Mouse (Mus musculus): ENCODE data around the gene Prss8. TPM values are rescaled to one million over a fixed set of nuclear protein-coding genes. Genes with fewer than 3 reads are reported as not detected.

Prss8 gene
- total and polyA plus RNA-seq, 3 experiments = 0.05 TPM; not detected in 2

GRCm38 (mm10) chr7:127935748-127936159, 5.8 kb upstream of the Prss8 start:
- TF ChIP-seq CTCF (IDR thresholded peaks at IDR 0.05; ENCODE audit: low read depth, low read length) (no peak), TAL1 (conservative IDR thresholded peaks at IDR 0.05; ENCODE audit: low read depth, low read length) (no peak), POLR2AphosphoS5 (IDR thresholded peaks at IDR 0.05; ENCODE audit: insufficient replicate concordance, low read depth, low read length) (no peak)
- Histone ChIP-seq H3K9me3 (replicated peaks) (no peaks in the 10 kb centered on the region), H3K36me3 (replicated peaks) (no peaks in the 10 kb centered on the region), H3K27me3 (ENCODE audit: insufficient read depth, low read length) (peaks cover 13% of the 10 kb centered on the region), H3K4me1 (ENCODE audit: insufficient read depth, low read depth, low read length) (peaks cover 34% of the 10 kb centered on the region), H3K4me3 (ENCODE audit: low read depth, low read length) (peak overlapping the region; percentile 88)
- ATAC-seq (ENCODE audit: extremely low read depth, insufficient number of reproducible peaks, low FRiP score, poor library complexity, severe bottlenecking) (no peak), DNase-seq (ENCODE audit: low spot score) (peak; percentile 53)

- H3K4me1 ChIP-seq (ENCODE audit: insufficient read depth, low read depth, low read length) = peaks cover 36% of the 10 kb centered on the region
These were observed 5.3 kb upstream of the Prss8 start for GRCm38 (mm10) chr7:127935028-127935722.

DNA sequence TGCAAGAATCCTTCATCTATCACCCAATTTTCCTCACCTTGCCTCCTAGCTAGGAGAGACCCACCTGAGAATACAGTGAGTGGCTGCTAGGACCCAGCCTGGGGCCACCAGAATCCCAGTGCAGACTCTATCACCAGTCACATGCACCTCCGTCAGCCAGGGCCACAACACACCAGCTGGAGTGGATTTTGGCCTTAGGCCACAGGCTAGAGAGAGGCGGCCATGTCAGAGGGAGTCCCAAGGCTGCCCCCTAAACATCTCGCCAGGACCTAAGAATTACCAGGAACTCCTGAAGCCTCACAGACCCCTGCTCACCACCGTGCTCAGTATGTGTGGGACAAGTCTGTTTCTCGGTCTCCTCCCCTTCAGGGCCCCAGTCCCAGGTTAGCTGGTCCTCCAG, 4.2 kb upstream of the Prss8 start:
- H3K9me3 ChIP-seq (replicated peaks) = no peaks in the 10 kb centered on the region
- no peak for TF ChIP-seq TAL1 (conservative IDR thresholded peaks at IDR 0.05; ENCODE audit: low read depth, low read length)
- TF ChIP-seq CTCF (IDR thresholded peaks at IDR 0.05; ENCODE audit: low read depth, low read length) = no peak
- no peak for TF ChIP-seq POLR2AphosphoS5 (IDR thresholded peaks at IDR 0.05; ENCODE audit: insufficient replicate concordance, low read depth, low read length)
- no peak for TF ChIP-seq GATA1 (IDR thresholded peaks at IDR 0.05; ENCODE audit: borderline replicate concordance, low read length)
- no peak for TF ChIP-seq GATA2 (IDR thresholded peaks at IDR 0.05; ENCODE audit: borderline replicate concordance, low read depth, low read length)
- peaks cover 18% of the 10 kb centered on the region for H3K27me3 ChIP-seq (ENCODE audit: insufficient read depth, low read length)
- no peaks in the 10 kb centered on the region for H3K36me3 ChIP-seq (replicated peaks)
- ATAC-seq (ENCODE audit: extremely low read depth, insufficient number of reproducible peaks, low FRiP score, poor library complexity, severe bottlenecking) = no peak
- peaks cover 44% of the 10 kb centered on the region for H3K4me1 ChIP-seq (ENCODE audit: insufficient read depth, low read depth, low read length)
- H3K4me3 ChIP-seq (ENCODE audit: low read depth, low read length) = no peak overlapping the region
- DNase-seq (ENCODE audit: low spot score) = no peak

More at GRCm38 (mm10) chr7:127935028-127935722, 5.3 kb upstream of the Prss8 start:
- ATAC-seq (ENCODE audit: extremely low read depth, insufficient number of reproducible peaks, low FRiP score, poor library complexity, severe bottlenecking) = peak; percentile 99
- peak; percentile 99 for DNase-seq (ENCODE audit: low spot score)
- H3K4me3 ChIP-seq (ENCODE audit: low read depth, low read length) = peak overlapping the region; percentile 88
- peak; percentile 88 for TF ChIP-seq CTCF (IDR thresholded peaks at IDR 0.05; ENCODE audit: low read depth, low read length)
- TF ChIP-seq TAL1 (conservative IDR thresholded peaks at IDR 0.05; ENCODE audit: low read depth, low read length) = no peak
- no peaks in the 10 kb centered on the region for H3K9me3 ChIP-seq (replicated peaks)
- H3K36me3 ChIP-seq (replicated peaks) = no peaks in the 10 kb centered on the region
- peaks cover 12% of the 10 kb centered on the region for H3K27me3 ChIP-seq (ENCODE audit: insufficient read depth, low read length)

DNA sequence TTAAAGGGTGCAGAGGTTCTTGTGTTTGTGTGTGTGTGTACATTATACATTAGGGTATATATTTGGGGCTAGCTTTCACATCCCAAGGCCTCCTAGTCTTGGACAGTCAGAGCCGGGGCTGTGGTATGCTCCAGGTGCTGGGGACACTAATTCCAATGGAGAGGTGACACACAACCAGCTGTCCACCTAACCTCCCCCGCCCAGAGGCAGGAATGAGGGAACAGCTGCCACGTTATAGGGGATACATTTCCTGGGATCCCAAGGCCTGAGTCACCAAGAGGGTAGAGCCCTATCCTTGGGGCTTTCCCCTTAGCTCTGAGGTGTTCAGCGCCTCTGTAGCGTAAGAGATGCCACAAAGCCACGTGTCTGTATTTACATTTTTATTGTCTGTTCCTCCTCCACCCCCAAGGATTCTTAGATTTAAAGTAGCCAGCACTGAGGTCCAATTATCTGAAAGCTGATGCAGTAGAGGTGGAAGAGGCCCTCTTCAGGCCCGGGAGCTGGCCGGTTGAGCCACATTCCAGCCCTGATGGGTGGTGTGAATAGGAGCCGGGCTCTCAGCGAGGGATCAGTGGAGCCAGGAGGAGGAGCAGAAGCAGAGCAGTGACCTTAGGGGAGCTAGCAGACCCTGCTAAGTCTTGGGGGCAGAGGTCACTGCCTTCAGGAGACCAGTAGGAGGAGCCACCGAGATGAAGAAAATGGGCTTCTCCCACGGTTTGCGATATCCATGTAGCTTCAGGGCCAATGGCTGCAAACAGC, 2.5 kb upstream of the Prss8 start:
- Histone ChIP-seq H3K27me3 (ENCODE audit: insufficient read depth, low read length) (peaks cover 14% of the 10 kb centered on the region), H3K9me3 (replicated peaks) (no peaks in the 10 kb centered on the region), H3K4me1 (ENCODE audit: insufficient read depth, low read depth, low read length) (peaks cover 44% of the 10 kb centered on the region), H3K4me3 (ENCODE audit: low read depth, low read length) (no peak overlapping the region), H3K36me3 (replicated peaks) (peaks cover 7% of the 10 kb centered on the region)
- DNase-seq (ENCODE audit: low spot score) = no peak
- no peak for TF ChIP-seq CTCF (IDR thresholded peaks at IDR 0.05; ENCODE audit: low read depth, low read length)
- TF ChIP-seq GATA1 (IDR thresholded peaks at IDR 0.05; ENCODE audit: borderline replicate concordance, low read length) = no peak
- TF ChIP-seq TAL1 (conservative IDR thresholded peaks at IDR 0.05; ENCODE audit: low read depth, low read length) = no peak
- TF ChIP-seq GATA2 (IDR thresholded peaks at IDR 0.05; ENCODE audit: borderline replicate concordance, low read depth, low read length) = no peak
- no peak for TF ChIP-seq POLR2AphosphoS5 (IDR thresholded peaks at IDR 0.05; ENCODE audit: insufficient replicate concordance, low read depth, low read length)
- no peak for ATAC-seq (ENCODE audit: extremely low read depth, insufficient number of reproducible peaks, low FRiP score, poor library complexity, severe bottlenecking)

DNA sequence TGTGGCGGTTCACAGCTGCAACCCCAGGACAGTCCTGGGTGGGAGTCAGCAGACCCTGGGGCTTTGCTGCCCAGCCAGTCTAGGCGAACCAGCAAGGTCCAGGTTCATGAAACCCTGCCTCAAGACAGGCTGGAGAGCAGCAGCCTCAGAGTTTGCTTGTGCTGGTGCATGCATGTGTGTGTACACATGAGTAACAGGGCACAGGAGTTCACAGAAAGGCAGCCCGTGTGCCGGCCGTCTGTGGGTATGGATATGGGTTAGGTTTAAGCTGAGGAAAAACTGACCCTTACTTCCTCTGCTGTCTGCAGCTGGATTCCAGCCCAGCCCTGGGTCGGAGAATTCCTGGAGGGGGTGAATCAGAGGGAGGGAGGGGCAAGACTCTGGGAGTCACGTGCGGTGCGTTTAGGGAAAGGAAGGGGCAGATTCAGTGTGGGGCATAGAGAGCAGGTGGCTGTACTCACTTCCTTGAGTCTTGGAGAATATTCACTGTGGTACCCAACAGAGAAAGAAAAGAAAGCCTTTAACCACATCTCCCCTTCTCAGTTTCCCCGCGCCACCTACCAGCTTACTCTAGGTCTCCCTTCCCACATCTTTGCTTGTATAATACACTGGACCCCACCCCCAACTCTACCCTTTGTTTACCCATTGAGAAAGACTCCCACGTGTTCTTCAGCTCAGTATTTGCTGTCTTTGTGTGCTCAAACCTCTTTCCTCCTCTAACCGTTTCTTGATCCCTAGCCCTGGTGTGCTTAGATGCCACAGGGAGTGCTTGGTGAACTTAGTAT, 1.6 kb upstream of the Prss8 start:
- ATAC-seq (ENCODE audit: extremely low read depth, insufficient number of reproducible peaks, low FRiP score, poor library complexity, severe bottlenecking) = no peak
- peaks cover 43% of the 10 kb centered on the region for H3K4me1 ChIP-seq (ENCODE audit: insufficient read depth, low read depth, low read length)

DNA sequence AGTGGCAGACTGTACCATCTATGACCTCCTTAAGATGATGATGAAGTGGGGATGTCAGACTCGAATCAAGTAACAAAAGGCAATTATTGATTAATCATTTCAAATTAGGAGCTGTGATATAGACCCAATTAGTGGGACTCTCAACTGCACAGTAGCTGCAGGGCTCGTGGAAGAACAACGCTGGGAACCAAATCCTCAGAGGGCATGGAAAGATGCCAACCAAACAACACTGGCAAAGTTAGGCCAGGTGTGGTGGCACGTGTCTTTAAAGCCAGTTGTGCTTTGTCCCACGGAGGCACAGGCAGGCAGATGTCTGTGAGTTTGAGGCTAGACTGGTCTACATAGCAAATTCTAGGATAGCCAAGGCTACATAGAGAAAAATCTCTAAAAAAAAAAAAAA, 732 bp upstream of the Prss8 start:
- peaks cover 34% of the 10 kb centered on the region for H3K4me1 ChIP-seq (ENCODE audit: insufficient read depth, low read depth, low read length)
- H3K36me3 ChIP-seq (replicated peaks) = peaks cover 25% of the 10 kb centered on the region
- no peaks in the 10 kb centered on the region for H3K9me3 ChIP-seq (replicated peaks)
- TF ChIP-seq GATA2 (IDR thresholded peaks at IDR 0.05; ENCODE audit: borderline replicate concordance, low read depth, low read length) = no peak
- no peak for TF ChIP-seq CTCF (IDR thresholded peaks at IDR 0.05; ENCODE audit: low read depth, low read length)
- TF ChIP-seq POLR2AphosphoS5 (IDR thresholded peaks at IDR 0.05; ENCODE audit: insufficient replicate concordance, low read depth, low read length) = no peak
- TF ChIP-seq TAL1 (conservative IDR thresholded peaks at IDR 0.05; ENCODE audit: low read depth, low read length) = no peak
- ATAC-seq (ENCODE audit: extremely low read depth, insufficient number of reproducible peaks, low FRiP score, poor library complexity, severe bottlenecking) (no peak), DNase-seq (ENCODE audit: low spot score) (no peak)
- no peak overlapping the region for H3K4me3 ChIP-seq (ENCODE audit: low read depth, low read length)
- peaks cover 8% of the 10 kb centered on the region for H3K27me3 ChIP-seq (ENCODE audit: insufficient read depth, low read length)

More for the DNA sequence above, 1.6 kb upstream of the Prss8 start:
- Histone ChIP-seq H3K27me3 (ENCODE audit: insufficient read depth, low read length) (peaks cover 13% of the 10 kb centered on the region), H3K36me3 (replicated peaks) (peaks cover 16% of the 10 kb centered on the region), H3K4me3 (ENCODE audit: low read depth, low read length) (no peak overlapping the region), H3K9me3 (replicated peaks) (no peaks in the 10 kb centered on the region)
- TF ChIP-seq GATA2 (IDR thresholded peaks at IDR 0.05; ENCODE audit: borderline replicate concordance, low read depth, low read length) = no peak
- no peak for TF ChIP-seq CTCF (IDR thresholded peaks at IDR 0.05; ENCODE audit: low read depth, low read length)
- no peak for TF ChIP-seq POLR2AphosphoS5 (IDR thresholded peaks at IDR 0.05; ENCODE audit: insufficient replicate concordance, low read depth, low read length)
- no peak for TF ChIP-seq TAL1 (conservative IDR thresholded peaks at IDR 0.05; ENCODE audit: low read depth, low read length)
- TF ChIP-seq GATA1 (IDR thresholded peaks at IDR 0.05; ENCODE audit: borderline replicate concordance, low read length) = no peak
- no peak for DNase-seq (ENCODE audit: low spot score)

All from G1E (cell line).